Comparison of ENCODE assay signal across 8 mouse cellular contexts in the genomic region with DNA sequence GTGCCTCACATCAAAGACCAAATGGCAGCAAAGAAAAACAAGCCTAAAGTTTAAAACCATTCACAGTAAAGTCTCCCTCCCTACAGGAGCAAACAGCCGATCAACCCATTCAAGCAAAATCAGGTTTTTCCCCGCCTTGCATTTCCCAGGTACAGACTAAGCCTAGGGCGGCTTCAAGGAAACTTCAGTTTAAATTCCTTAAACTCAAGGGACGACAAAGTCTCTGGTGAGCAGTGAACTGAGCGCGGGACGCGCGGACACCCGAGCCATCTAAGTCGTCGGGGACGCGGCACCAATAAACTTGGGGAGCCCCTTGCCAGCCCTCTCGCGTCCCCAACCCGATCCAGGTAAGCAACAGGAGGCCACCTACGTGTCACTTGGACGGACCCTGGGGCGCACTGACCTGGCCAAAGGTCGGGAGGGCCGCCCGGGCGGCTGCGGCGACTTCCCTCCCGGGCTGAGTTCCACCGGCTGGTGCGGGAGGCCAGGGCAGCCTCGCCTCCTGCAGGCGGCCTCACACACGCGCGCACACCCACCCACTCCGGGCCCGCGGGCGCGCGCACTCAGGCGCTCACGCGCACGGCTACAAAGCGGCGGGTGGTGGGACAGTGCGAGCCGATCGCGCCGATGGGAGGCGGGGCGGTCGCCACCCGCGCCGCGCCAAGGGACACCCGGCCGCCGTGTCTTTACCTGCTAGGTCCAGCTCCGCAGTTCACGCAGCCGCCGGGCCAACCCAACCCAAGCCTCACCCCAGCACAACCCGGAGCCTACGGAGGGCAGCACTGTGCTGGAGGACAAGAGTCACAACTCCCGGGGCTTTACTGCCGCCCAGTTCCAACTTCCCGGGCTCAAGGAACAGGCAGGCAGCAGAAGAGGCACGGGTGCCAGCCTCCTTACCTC. TPM values are rescaled to one million over a fixed set of nuclear protein-coding genes. Genes with fewer than 3 reads are reported as not detected.
DNase-seq lines count a peak whose midpoint lies in the region; ATAC-seq and TF ChIP-seq lines count a peak whose summit lies in the region.

No protein-coding gene starts in this region.

- no peaks in the 10 kb centered on the region for H3K36me3 ChIP-seq in hindbrain, embryonic 10.5 days

- no peak for TF ChIP-seq POLR2A in cerebellum, adult 2 months (IDR thresholded peaks at IDR 0.05; ENCODE audit: borderline replicate concordance, insufficient read depth, low read length)

- peak overlapping the region; percentile 47 for H3K4me3 ChIP-seq in cerebellum, adult 2 months (replicated peaks; ENCODE audit: insufficient read depth, low read depth, low read length)
- H3K4me3 ChIP-seq in hindbrain, embryonic 10.5 days = peak overlapping the region; percentile 75

- H3K4me1 ChIP-seq in cerebellum, adult 2 months (ENCODE audit: control insufficient read depth, insufficient read depth, low read length) = no peaks in the 10 kb centered on the region
- peaks cover 45% of the 10 kb centered on the region for H3K4me1 ChIP-seq in hindbrain, embryonic 10.5 days (replicated peaks)

- peak; percentile 86 for DNase-seq in Muller cell, postnatal 12 days (ENCODE audit: inconsistent ontology term)
- DNase-seq in cerebellum, adult 2 months = peak; percentile 40 to 42
- DNase-seq in hindbrain, embryonic 10.5 days (ENCODE audit: low spot score) = peak; percentile 82
- peak; percentile 42 to 57 for DNase-seq in layer of hippocampus, postnatal 36 days
- peak; percentile 80 to 90 for DNase-seq in lung, postnatal 4 days
- peak; percentile 35 to 47 for DNase-seq in right cerebral cortex, adult 2 months (ENCODE audit: low spot score in 2 of 2)
- peak; percentile 87 for DNase-seq in urinary bladder, postnatal 14 days (ENCODE audit: low spot score)

- H3K27ac ChIP-seq in cerebellum, adult 2 months (ENCODE audit: insufficient read depth, low read length) = no peak overlapping the region
- peak overlapping the region; percentile 90 for H3K27ac ChIP-seq in hindbrain, embryonic 10.5 days

- under 1% methylated on average over 71 of the region's 71 CpGs for WGBS in cerebellum, adult 2 months
- under 1% methylated on average over 71 of the region's 71 CpGs for WGBS in hindbrain, embryonic 10.5 days

- peak; percentile 81 for ATAC-seq in frontal cortex, adult (ENCODE audit: low TSS enrichment)

- H3K27me3 ChIP-seq in cerebellum, adult 2 months (ENCODE audit: control insufficient read depth, insufficient read depth, low read length) = no peaks in the 10 kb centered on the region; the same call in 1 of the 2 replicates
- peaks cover 7% of the 10 kb centered on the region; the same call in 1 of the 2 replicates for H3K27me3 ChIP-seq in hindbrain, embryonic 10.5 days (ENCODE audit: insufficient read depth, poor library complexity, severe bottlenecking)

- H3K9me3 ChIP-seq in hindbrain, embryonic 10.5 days = no peaks in the 10 kb centered on the region

- no peak for TF ChIP-seq CTCF in cerebellum, adult 2 months (IDR thresholded peaks at IDR 0.05; ENCODE audit: borderline replicate concordance, insufficient read depth, low read depth, low read length)

RNA-seq across cellular contexts. Expression of gene Lpar1, which starts 0.7 kb away (rescaled TPM):
- polyA plus RNA-seq in cerebellum, adult 2 months (2012; rRNA removed) = 48.5 and 53.6 TPM in 2 replicates
- 46.1 and 58.2 TPM in 2 replicates for polyA plus RNA-seq in hindbrain, embryonic 10.5 days (2016; fragmentation: Nextera tagmentation; extraction: Ambion mirVana)
- 10 to 100 TPM; 21.8 to 27.2 TPM for total RNA-seq in layer of hippocampus, postnatal 36 days (2021)
